Mouse (Mus musculus): ENCODE results near the gene Prss35. TPM values are rescaled to one million over a fixed set of nuclear protein-coding genes. Genes with fewer than 3 reads are reported as not detected.

Gene Prss35
- total RNA-seq, 1 experiment, result 9.4 TPM

DNA sequence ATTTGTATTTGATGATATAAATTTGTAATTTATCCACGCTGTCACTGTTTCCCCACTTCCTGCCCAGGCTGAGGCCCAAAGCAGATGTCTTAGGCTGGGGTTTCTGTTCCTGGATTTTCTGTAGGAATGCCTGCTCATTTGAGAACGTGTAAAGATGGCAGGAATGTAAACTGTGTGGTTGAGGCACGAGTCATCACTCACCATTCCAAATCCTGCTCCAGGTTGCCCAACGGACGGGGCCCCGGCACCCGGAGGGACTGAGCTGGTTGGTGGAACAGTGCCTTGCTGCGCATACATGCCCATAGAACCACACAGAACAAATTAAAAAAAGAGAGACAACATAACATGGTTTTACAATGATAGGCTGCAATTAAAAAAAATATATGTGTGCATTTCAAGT, 30.5 kb downstream of the Prss35 start:
- Histone ChIP-seq H3K27ac (ENCODE audit: insufficient read depth, low read depth, low read length, poor library complexity, severe bottlenecking) (no peak overlapping the region), H3K4me3 (ENCODE audit: insufficient read depth in 1 of 2, low read depth in 1 of 2, low read length in 2 of 2, poor library complexity in 1 of 2, severe bottlenecking in 1 of 2) (no peak overlapping the region), H3K9me3 (ENCODE audit: control insufficient read depth, insufficient read depth, low read depth, low read length) (no peaks in the 10 kb centered on the region), H3K9ac (ENCODE audit: insufficient read depth, low read depth, low read length, poor library complexity, severe bottlenecking) (no peak overlapping the region), H3K36me3 (ENCODE audit: control insufficient read depth, insufficient read depth, low read length, poor library complexity, severe bottlenecking) (no peaks in the 10 kb centered on the region), H3K4me1 (ENCODE audit: control insufficient read depth in 2 of 2, insufficient read depth in 2 of 2, low read length in 2 of 2, poor library complexity in 1 of 2) (no peaks in the 10 kb centered on the region)
- no peak for TF ChIP-seq CHD2 (IDR thresholded peaks at IDR 0.05; ENCODE audit: low read depth, low read length)
- in situ Hi-C loops (cut with MboI; ENCODE audit: low sequenced_read_pairs in 2 of 2, unreplicated experiment in 2 of 2), result loop anchor here in 1 of 2 experiments (25.0 kb wide), 1 partner anchor 187 kb away; no protein-coding TSS in a partner anchor
- no peak for DNase-seq (ENCODE audit: low read depth, low spot score)

DNA sequence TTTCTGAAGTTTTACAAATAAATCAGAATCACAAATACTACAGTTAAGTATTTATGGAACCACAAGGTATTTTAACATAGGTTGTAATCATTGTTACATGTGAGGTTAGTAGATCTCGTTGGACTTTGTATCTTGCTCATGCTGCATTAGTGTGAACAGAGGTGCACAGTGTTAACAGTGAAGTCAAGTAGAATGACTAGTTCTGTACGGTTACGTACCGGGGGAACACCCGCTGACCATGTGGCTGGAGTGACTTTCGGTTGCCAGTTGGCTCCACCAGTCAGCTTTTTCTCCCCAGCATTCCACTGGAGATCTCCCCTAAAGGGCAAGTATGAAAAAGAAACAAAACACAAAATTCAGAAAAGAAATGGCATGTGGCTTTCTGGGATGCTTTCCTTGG, 31.9 kb downstream of the Prss35 start:
- DNase-seq (ENCODE audit: low read depth, low spot score), result no peak
- no peaks in the 10 kb centered on the region for H3K9me3 ChIP-seq (ENCODE audit: control insufficient read depth, insufficient read depth, low read depth, low read length)
- no peaks in the 10 kb centered on the region for H3K36me3 ChIP-seq (ENCODE audit: control insufficient read depth, insufficient read depth, low read length, poor library complexity, severe bottlenecking)
- H3K4me1 ChIP-seq (ENCODE audit: control insufficient read depth in 2 of 2, insufficient read depth in 2 of 2, low read length in 2 of 2, poor library complexity in 1 of 2), result no peaks in the 10 kb centered on the region
- no peak overlapping the region for H3K27ac ChIP-seq (ENCODE audit: insufficient read depth, low read depth, low read length, poor library complexity, severe bottlenecking)
- H3K4me3 ChIP-seq (ENCODE audit: insufficient read depth in 1 of 2, low read depth in 1 of 2, low read length in 2 of 2, poor library complexity in 1 of 2, severe bottlenecking in 1 of 2), result no peak overlapping the region
- in situ Hi-C loops (cut with MboI; ENCODE audit: low sequenced_read_pairs in 2 of 2, unreplicated experiment in 2 of 2), result no loop called here
- TF ChIP-seq HCFC1 (IDR thresholded peaks at IDR 0.05; ENCODE audit: borderline replicate concordance, insufficient read depth, low read length) (no peak), CHD2 (IDR thresholded peaks at IDR 0.05; ENCODE audit: low read depth, low read length) (no peak), ZNF384 (IDR thresholded peaks at IDR 0.05; ENCODE audit: low read depth, low read length) (no peak), MAFK (IDR thresholded peaks at IDR 0.05; ENCODE audit: insufficient read depth, low read depth, low read length) (no peak), ZC3H11A (IDR thresholded peaks at IDR 0.05; ENCODE audit: borderline replicate concordance, low read depth, low read length) (no peak)
- H3K9ac ChIP-seq (ENCODE audit: insufficient read depth, low read depth, low read length, poor library complexity, severe bottlenecking), result no peak overlapping the region

DNA sequence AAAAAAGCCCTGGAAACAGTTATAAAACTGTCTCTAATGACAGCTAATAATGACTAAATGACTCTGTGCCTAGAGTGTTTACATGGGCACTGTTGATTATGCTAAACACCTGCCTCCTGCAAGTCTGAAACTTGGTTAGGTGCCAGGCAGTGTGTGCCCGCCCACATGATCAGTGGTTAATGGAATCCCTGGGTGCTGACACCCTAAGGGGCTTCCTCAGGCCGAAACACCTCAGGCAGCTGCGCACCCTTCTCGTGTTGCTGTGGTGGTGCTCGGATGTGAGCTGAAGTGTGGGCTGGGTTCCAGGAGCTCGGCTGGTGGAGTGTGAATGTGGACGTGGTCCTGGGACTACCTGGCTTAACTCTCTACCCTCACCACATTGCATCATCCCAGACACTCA, 33.9 kb downstream of the Prss35 start:
- Histone ChIP-seq H3K4me3 (ENCODE audit: insufficient read depth in 1 of 2, low read depth in 1 of 2, low read length in 2 of 2, poor library complexity in 1 of 2, severe bottlenecking in 1 of 2) (no peak overlapping the region), H3K36me3 (ENCODE audit: control insufficient read depth, insufficient read depth, low read length, poor library complexity, severe bottlenecking) (no peaks in the 10 kb centered on the region), H3K9me3 (ENCODE audit: control insufficient read depth, insufficient read depth, low read depth, low read length) (no peaks in the 10 kb centered on the region), H3K9ac (ENCODE audit: insufficient read depth, low read depth, low read length, poor library complexity, severe bottlenecking) (no peak overlapping the region), H3K4me1 (ENCODE audit: control insufficient read depth in 2 of 2, insufficient read depth in 2 of 2, low read length in 2 of 2, poor library complexity in 1 of 2) (no peaks in the 10 kb centered on the region), H3K27ac (ENCODE audit: insufficient read depth, low read depth, low read length, poor library complexity, severe bottlenecking) (no peak overlapping the region)
- in situ Hi-C loops (cut with MboI; ENCODE audit: low sequenced_read_pairs in 2 of 2, unreplicated experiment in 2 of 2), result no loop called here
- DNase-seq (ENCODE audit: low read depth, low spot score), result no peak
- TF ChIP-seq ZC3H11A (IDR thresholded peaks at IDR 0.05; ENCODE audit: borderline replicate concordance, low read depth, low read length), result no peak

DNA sequence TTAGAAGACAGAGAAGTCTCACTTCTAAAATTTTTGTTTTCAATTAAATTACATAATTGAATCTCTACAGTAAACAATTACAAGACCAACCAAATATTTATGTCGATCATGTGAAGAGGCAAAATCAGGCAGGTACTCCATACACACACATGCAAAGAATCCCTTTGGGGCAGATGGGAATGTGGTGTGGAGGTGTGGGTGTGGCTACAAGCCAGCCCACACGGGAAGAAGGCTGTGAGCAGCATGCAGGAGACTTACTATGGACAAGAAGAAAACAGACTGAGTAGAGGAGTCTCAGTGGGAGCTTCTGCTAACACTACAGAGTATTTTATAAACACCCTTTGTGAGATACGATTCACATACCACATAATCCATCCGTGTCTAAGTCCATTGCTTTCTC, 34.8 kb downstream of the Prss35 start:
- Histone ChIP-seq H3K36me3 (ENCODE audit: control insufficient read depth, insufficient read depth, low read length, poor library complexity, severe bottlenecking) (no peaks in the 10 kb centered on the region), H3K4me1 (ENCODE audit: control insufficient read depth in 2 of 2, insufficient read depth in 2 of 2, low read length in 2 of 2, poor library complexity in 1 of 2) (no peaks in the 10 kb centered on the region), H3K9ac (ENCODE audit: insufficient read depth, low read depth, low read length, poor library complexity, severe bottlenecking) (no peak overlapping the region), H3K27ac (ENCODE audit: insufficient read depth, low read depth, low read length, poor library complexity, severe bottlenecking) (no peak overlapping the region), H3K4me3 (ENCODE audit: insufficient read depth in 1 of 2, low read depth in 1 of 2, low read length in 2 of 2, poor library complexity in 1 of 2, severe bottlenecking in 1 of 2) (no peak overlapping the region), H3K9me3 (ENCODE audit: control insufficient read depth, insufficient read depth, low read depth, low read length) (no peaks in the 10 kb centered on the region)
- DNase-seq (ENCODE audit: low read depth, low spot score), result no peak
- in situ Hi-C loops (cut with MboI; ENCODE audit: low sequenced_read_pairs in 2 of 2, unreplicated experiment in 2 of 2), result no loop called here
- TF ChIP-seq ZC3H11A (IDR thresholded peaks at IDR 0.05; ENCODE audit: borderline replicate concordance, low read depth, low read length), result no peak
- no peak for TF ChIP-seq CHD2 (IDR thresholded peaks at IDR 0.05; ENCODE audit: low read depth, low read length)
- no peak for TF ChIP-seq HCFC1 (IDR thresholded peaks at IDR 0.05; ENCODE audit: borderline replicate concordance, insufficient read depth, low read length)
- no peak for TF ChIP-seq MAFK (IDR thresholded peaks at IDR 0.05; ENCODE audit: insufficient read depth, low read depth, low read length)
- TF ChIP-seq ZNF384 (IDR thresholded peaks at IDR 0.05; ENCODE audit: low read depth, low read length), result no peak

DNA sequence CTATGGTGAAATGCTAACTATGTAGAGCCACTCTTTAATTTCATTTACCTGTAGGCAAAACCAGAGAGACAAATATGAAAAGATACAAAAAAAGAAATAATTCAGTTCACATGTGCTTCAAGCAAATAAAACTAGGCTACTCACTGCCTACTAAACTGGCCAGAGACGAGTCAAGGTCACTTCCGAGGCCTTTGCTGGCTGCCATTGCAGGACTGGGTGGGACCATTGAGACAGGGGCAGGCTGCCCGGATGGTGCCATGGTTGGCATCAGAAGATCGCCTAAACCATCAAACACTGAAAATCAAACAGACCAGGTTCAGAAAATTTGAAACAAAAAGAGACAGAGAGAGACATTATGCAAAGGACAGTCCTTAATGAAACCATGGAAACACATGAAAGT, 38.0 kb downstream of the Prss35 start:
- DNase-seq (ENCODE audit: low read depth, low spot score), result no peak

More for the DNA sequence above, 38.0 kb downstream of the Prss35 start:
- Histone ChIP-seq H3K4me3 (ENCODE audit: insufficient read depth in 1 of 2, low read depth in 1 of 2, low read length in 2 of 2, poor library complexity in 1 of 2, severe bottlenecking in 1 of 2) (no peak overlapping the region), H3K27ac (ENCODE audit: insufficient read depth, low read depth, low read length, poor library complexity, severe bottlenecking) (no peak overlapping the region; the same call in 1 of the 2 replicates), H3K36me3 (ENCODE audit: control insufficient read depth, insufficient read depth, low read length, poor library complexity, severe bottlenecking) (no peaks in the 10 kb centered on the region), H3K4me1 (ENCODE audit: control insufficient read depth in 2 of 2, insufficient read depth in 2 of 2, low read length in 2 of 2, poor library complexity in 1 of 2) (no peaks in the 10 kb centered on the region), H3K9ac (ENCODE audit: insufficient read depth, low read depth, low read length, poor library complexity, severe bottlenecking) (no peak overlapping the region), H3K9me3 (ENCODE audit: control insufficient read depth, insufficient read depth, low read depth, low read length) (no peaks in the 10 kb centered on the region)
- TF ChIP-seq MAFK (IDR thresholded peaks at IDR 0.05; ENCODE audit: insufficient read depth, low read depth, low read length) (no peak), ZC3H11A (IDR thresholded peaks at IDR 0.05; ENCODE audit: borderline replicate concordance, low read depth, low read length) (no peak), HCFC1 (IDR thresholded peaks at IDR 0.05; ENCODE audit: borderline replicate concordance, insufficient read depth, low read length) (no peak), ZNF384 (IDR thresholded peaks at IDR 0.05; ENCODE audit: low read depth, low read length) (no peak), CHD2 (IDR thresholded peaks at IDR 0.05; ENCODE audit: low read depth, low read length) (no peak)
- in situ Hi-C loops (cut with MboI; ENCODE audit: low sequenced_read_pairs in 2 of 2, unreplicated experiment in 2 of 2), result no loop called here

Data from ES-E14 (cell line).